Mouse (Mus musculus): ENCODE measurements around the gene Bbx. TPM values are rescaled to one million over a fixed set of nuclear protein-coding genes. Genes with fewer than 3 reads are reported as not detected.

The Bbx gene
- polyA plus RNA-seq, 1 experiment from 2014 or later, result 27.9 TPM

DNA sequence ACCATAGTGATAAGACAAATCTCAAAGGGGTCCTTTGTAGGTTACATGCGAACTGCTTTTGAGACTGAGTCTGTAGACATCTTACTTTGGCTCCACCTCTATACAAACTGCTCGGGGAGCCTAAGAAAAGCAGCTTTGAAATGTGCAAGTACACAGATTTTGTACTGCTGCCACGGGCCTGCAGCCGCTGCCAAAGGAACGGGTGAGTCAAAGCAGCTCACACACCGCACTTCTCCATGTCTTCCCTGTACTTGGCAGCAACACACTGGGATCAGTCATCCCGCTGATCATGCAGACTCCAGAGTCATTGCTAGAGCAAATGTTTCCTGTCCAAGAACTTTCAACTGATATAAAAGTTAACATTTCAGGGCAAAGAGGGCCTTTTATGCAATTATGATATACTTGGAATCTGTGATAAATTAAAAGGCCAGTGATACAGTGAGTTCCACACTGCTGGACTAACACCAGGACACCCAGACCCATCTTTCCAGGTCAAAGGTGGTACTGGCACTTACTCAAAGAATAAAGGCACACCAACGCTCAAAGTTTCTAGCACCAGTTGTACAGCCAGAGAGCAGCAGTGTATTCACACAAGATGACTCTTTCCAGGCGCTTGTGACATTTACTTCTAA, 122.7 kb downstream of the Bbx start:
- Histone ChIP-seq H3K9me3 (replicated peaks; ENCODE audit: control insufficient read depth, low read length) (no peaks in the 10 kb centered on the region), H3K27me3 (ENCODE audit: control insufficient read depth, insufficient read depth, low read length) (no peaks in the 10 kb centered on the region), H3K4me3 (ENCODE audit: low read length) (peak overlapping the region; percentile 18; the same call in 1 of the 2 replicates), H3K36me3 (ENCODE audit: control insufficient read depth, insufficient read depth) (no peaks in the 10 kb centered on the region), H3K4me1 (ENCODE audit: control insufficient read depth, insufficient read depth, low read length) (peaks cover 20% of the 10 kb centered on the region), H3K9ac (ENCODE audit: low read length) (no peak overlapping the region), H3K4me2 (ENCODE audit: low read depth, low read length) (peak overlapping the region; percentile 56), H3K27ac (ENCODE audit: low read length) (peak overlapping the region; percentile 79)
- 29% methylated on average over 9 of the region's 9 CpGs for WGBS
- ATAC-seq (replicated peaks; ENCODE audit: extremely low read depth, insufficient read depth, low FRiP score), result peak; percentile 86

DNA sequence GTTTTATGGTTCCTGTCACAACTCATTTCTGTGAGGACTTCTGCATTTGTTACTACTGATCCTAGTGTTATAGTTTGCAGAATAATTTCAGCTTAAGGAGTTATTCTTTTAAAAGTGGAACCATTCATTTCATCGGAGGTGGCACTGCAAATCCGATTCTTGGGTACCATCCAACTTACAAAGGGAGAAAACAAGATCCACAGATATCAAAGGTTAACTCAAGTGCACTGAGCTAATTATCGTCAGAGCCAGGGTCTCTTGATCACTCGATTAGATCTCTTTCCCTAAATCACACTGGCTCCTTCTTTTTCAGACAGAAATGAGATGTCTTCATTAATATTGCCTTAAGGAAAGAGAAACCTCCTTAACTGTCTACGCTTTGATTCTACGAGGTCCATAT, 123.9 kb downstream of the Bbx start:
- no peak for ATAC-seq (replicated peaks; ENCODE audit: extremely low read depth, insufficient read depth, low FRiP score)
- Histone ChIP-seq H3K36me3 (ENCODE audit: control insufficient read depth, insufficient read depth) (no peaks in the 10 kb centered on the region), H3K27ac (ENCODE audit: low read length) (no peak overlapping the region), H3K4me1 (ENCODE audit: control insufficient read depth, insufficient read depth, low read length) (peaks cover 20% of the 10 kb centered on the region), H3K4me3 (ENCODE audit: low read length) (no peak overlapping the region), H3K27me3 (ENCODE audit: control insufficient read depth, insufficient read depth, low read length) (no peaks in the 10 kb centered on the region), H3K4me2 (ENCODE audit: low read depth, low read length) (no peak overlapping the region), H3K9ac (ENCODE audit: low read length) (no peak overlapping the region), H3K9me3 (replicated peaks; ENCODE audit: control insufficient read depth, low read length) (no peaks in the 10 kb centered on the region)
- 68% methylated on average over 6 of the region's 6 CpGs for WGBS

DNA sequence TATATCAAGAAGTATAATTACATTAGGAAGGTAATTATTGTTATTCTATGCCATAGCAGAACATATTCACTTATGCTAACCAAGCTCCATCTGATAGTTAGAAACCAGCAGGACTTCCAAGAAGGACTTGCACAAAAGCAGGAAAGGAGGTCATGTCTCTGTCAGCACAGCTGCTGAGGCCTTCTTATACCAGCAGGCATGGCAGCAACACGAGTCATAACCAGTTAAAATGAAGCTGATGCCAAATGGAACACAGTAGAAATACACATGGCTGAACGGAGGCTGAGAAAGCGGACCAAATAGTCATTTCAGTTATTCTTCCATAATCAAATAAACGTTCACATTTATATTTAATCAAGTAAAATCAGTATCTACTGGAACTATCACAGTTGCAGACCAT, 125.0 kb downstream of the Bbx start:
- no peaks in the 10 kb centered on the region for H3K27me3 ChIP-seq (ENCODE audit: control insufficient read depth, insufficient read depth, low read length)
- no peaks in the 10 kb centered on the region for H3K36me3 ChIP-seq (ENCODE audit: control insufficient read depth, insufficient read depth)
- no peaks in the 10 kb centered on the region for H3K9me3 ChIP-seq (replicated peaks; ENCODE audit: control insufficient read depth, low read length)
- WGBS, result 79% methylated on average over 4 of the region's 4 CpGs
- H3K4me1 ChIP-seq (ENCODE audit: control insufficient read depth, insufficient read depth, low read length), result peaks cover 20% of the 10 kb centered on the region
- no peak overlapping the region for H3K27ac ChIP-seq (ENCODE audit: low read length)
- no peak overlapping the region for H3K4me3 ChIP-seq (ENCODE audit: low read length)
- no peak overlapping the region for H3K9ac ChIP-seq (ENCODE audit: low read length)
- no peak for ATAC-seq (replicated peaks; ENCODE audit: extremely low read depth, insufficient read depth, low FRiP score)
- no peak overlapping the region for H3K4me2 ChIP-seq (ENCODE audit: low read depth, low read length)

- H3K4me3 ChIP-seq (ENCODE audit: low read length), result no peak overlapping the region
- H3K4me1 ChIP-seq (ENCODE audit: control insufficient read depth, insufficient read depth, low read length), result peaks cover 20% of the 10 kb centered on the region
- no peak overlapping the region for H3K4me2 ChIP-seq (ENCODE audit: low read depth, low read length)
- no peaks in the 10 kb centered on the region for H3K27me3 ChIP-seq (ENCODE audit: control insufficient read depth, insufficient read depth, low read length)
- H3K9me3 ChIP-seq (replicated peaks; ENCODE audit: control insufficient read depth, low read length), result no peaks in the 10 kb centered on the region
- H3K9ac ChIP-seq (ENCODE audit: low read length), result no peak overlapping the region
- H3K27ac ChIP-seq (ENCODE audit: low read length), result no peak overlapping the region
- H3K36me3 ChIP-seq (ENCODE audit: control insufficient read depth, insufficient read depth), result no peaks in the 10 kb centered on the region
- no peak; the same call in 1 of the 2 replicates for ATAC-seq (replicated peaks; ENCODE audit: extremely low read depth, insufficient read depth, low FRiP score)
These were observed 125.5 kb downstream of the Bbx start for GRCm38 (mm10) chr16:50306727-50307126.

- Histone ChIP-seq H3K9ac (ENCODE audit: low read length) (no peak overlapping the region), H3K4me3 (ENCODE audit: low read length) (no peak overlapping the region), H3K27me3 (ENCODE audit: control insufficient read depth, insufficient read depth, low read length) (no peaks in the 10 kb centered on the region), H3K4me2 (ENCODE audit: low read depth, low read length) (no peak overlapping the region), H3K36me3 (ENCODE audit: control insufficient read depth, insufficient read depth) (no peaks in the 10 kb centered on the region), H3K9me3 (replicated peaks; ENCODE audit: control insufficient read depth, low read length) (no peaks in the 10 kb centered on the region), H3K4me1 (ENCODE audit: control insufficient read depth, insufficient read depth, low read length) (peaks cover 16% of the 10 kb centered on the region), H3K27ac (ENCODE audit: low read length) (no peak overlapping the region)
- WGBS, result 53% methylated on average over 6 of the region's 6 CpGs
- no peak for ATAC-seq (replicated peaks; ENCODE audit: extremely low read depth, insufficient read depth, low FRiP score)
These were observed 127.0 kb downstream of the Bbx start for GRCm38 (mm10) chr16:50305156-50305555.

DNA sequence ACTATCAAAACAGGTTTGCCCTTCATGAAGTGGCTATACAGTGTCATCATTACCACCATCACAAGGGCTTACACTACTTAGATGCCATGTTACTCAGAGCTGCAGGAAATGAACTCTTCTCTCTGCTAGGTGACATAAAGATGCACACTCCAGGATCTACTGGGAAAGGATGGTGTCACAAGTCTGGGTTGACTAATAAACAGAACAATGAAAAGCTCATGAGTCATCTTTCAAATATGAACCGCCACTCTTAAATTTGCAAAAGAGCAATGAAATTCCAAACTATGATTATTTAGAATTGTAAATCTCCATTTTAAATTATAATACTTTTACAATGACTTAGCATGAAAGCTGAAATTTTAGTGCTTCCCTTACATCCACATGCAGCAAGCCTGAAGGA, 129.6 kb downstream of the Bbx start:
- Histone ChIP-seq H3K4me2 (ENCODE audit: low read depth, low read length) (no peak overlapping the region), H3K4me1 (ENCODE audit: control insufficient read depth, insufficient read depth, low read length) (peaks cover 12% of the 10 kb centered on the region), H3K4me3 (ENCODE audit: low read length) (no peak overlapping the region), H3K36me3 (ENCODE audit: control insufficient read depth, insufficient read depth) (no peaks in the 10 kb centered on the region), H3K9me3 (replicated peaks; ENCODE audit: control insufficient read depth, low read length) (no peaks in the 10 kb centered on the region), H3K27me3 (ENCODE audit: control insufficient read depth, insufficient read depth, low read length) (no peaks in the 10 kb centered on the region), H3K9ac (ENCODE audit: low read length) (no peak overlapping the region), H3K27ac (ENCODE audit: low read length) (no peak overlapping the region)
- 93% methylated on average over 1 of the region's 1 CpGs for whole genome bisulfite sequencing
- ATAC-seq (replicated peaks; ENCODE audit: extremely low read depth, insufficient read depth, low FRiP score), result no peak

- H3K36me3 ChIP-seq (ENCODE audit: control insufficient read depth, insufficient read depth), result no peaks in the 10 kb centered on the region
- ATAC-seq (replicated peaks; ENCODE audit: extremely low read depth, insufficient read depth, low FRiP score), result no peak
- peaks cover 6% of the 10 kb centered on the region; the same call in 1 of the 2 replicates for H3K4me1 ChIP-seq (ENCODE audit: control insufficient read depth, insufficient read depth, low read length)
- no peak overlapping the region for H3K4me2 ChIP-seq (ENCODE audit: low read depth, low read length)
- no peak overlapping the region for H3K27ac ChIP-seq (ENCODE audit: low read length)
- no peak overlapping the region for H3K4me3 ChIP-seq (ENCODE audit: low read length)
- H3K9me3 ChIP-seq (replicated peaks; ENCODE audit: control insufficient read depth, low read length), result no peaks in the 10 kb centered on the region
- 54% methylated on average over 8 of the region's 8 CpGs for WGBS
- no peak overlapping the region for H3K9ac ChIP-seq (ENCODE audit: low read length)
- H3K27me3 ChIP-seq (ENCODE audit: control insufficient read depth, insufficient read depth, low read length), result no peaks in the 10 kb centered on the region
These were observed 133.3 kb downstream of the Bbx start for GRCm38 (mm10) chr16:50298743-50299443.

GRCm38 (mm10) chr16:50293502-50294228, 138.5 kb downstream of the Bbx start:
- no peak overlapping the region for H3K4me2 ChIP-seq (ENCODE audit: low read depth, low read length)
- 81% methylated on average over 4 of the region's 4 CpGs for WGBS
- no peak overlapping the region for H3K27ac ChIP-seq (ENCODE audit: low read length)
- H3K27me3 ChIP-seq (ENCODE audit: control insufficient read depth, insufficient read depth, low read length), result no peaks in the 10 kb centered on the region
- no peak for ATAC-seq (replicated peaks; ENCODE audit: extremely low read depth, insufficient read depth, low FRiP score)
- H3K36me3 ChIP-seq (ENCODE audit: control insufficient read depth, insufficient read depth), result no peaks in the 10 kb centered on the region
- no peaks in the 10 kb centered on the region for H3K4me1 ChIP-seq (ENCODE audit: control insufficient read depth, insufficient read depth, low read length)
- no peaks in the 10 kb centered on the region for H3K9me3 ChIP-seq (replicated peaks; ENCODE audit: control insufficient read depth, low read length)
- H3K4me3 ChIP-seq (ENCODE audit: low read length), result no peak overlapping the region
- no peak overlapping the region for H3K9ac ChIP-seq (ENCODE audit: low read length)

- Histone ChIP-seq H3K4me1 (ENCODE audit: control insufficient read depth, insufficient read depth, low read length) (no peaks in the 10 kb centered on the region), H3K9me3 (replicated peaks; ENCODE audit: control insufficient read depth, low read length) (no peaks in the 10 kb centered on the region), H3K4me3 (ENCODE audit: low read length) (no peak overlapping the region), H3K9ac (ENCODE audit: low read length) (no peak overlapping the region), H3K27me3 (ENCODE audit: control insufficient read depth, insufficient read depth, low read length) (no peaks in the 10 kb centered on the region), H3K4me2 (ENCODE audit: low read depth, low read length) (no peak overlapping the region), H3K27ac (ENCODE audit: low read length) (no peak overlapping the region), H3K36me3 (ENCODE audit: control insufficient read depth, insufficient read depth) (no peaks in the 10 kb centered on the region)
- 88% methylated on average over 5 of the region's 5 CpGs for WGBS
- no peak for ATAC-seq (replicated peaks; ENCODE audit: extremely low read depth, insufficient read depth, low FRiP score)
These were observed 139.4 kb downstream of the Bbx start for GRCm38 (mm10) chr16:50292834-50293233.
